Mouse (Mus musculus): ENCODE measurements around the gene Npc1l1. TPM values are rescaled to one million over a fixed set of nuclear protein-coding genes. Genes with fewer than 3 reads are reported as not detected.

Npc1l1 gene
- polyA plus RNA-seq, 1 experiment from 2014 or later = not detected

DNA sequence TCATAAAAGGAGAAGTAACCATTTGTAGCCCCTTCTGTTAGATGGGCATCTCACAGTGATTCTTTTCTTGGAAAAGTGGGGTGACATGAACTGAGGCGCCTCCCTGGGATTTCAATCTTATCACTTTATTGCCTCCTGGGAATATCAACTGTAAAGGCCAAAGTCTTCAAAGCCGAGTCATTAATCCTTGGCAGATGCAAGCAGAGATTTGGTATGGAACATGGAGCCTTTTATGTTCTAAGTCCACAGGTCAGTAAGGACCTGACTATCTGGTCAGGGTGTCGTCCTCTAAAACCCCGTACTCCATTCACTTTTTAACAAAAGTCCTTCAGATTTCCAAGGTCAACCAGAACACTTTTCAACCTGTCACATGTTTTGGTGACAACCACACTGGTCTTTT, 22.9 kb upstream of the Npc1l1 start:
- no peak overlapping the region for H3K4me3 ChIP-seq
- 89% methylated on average over 4 of the region's 4 CpGs for WGBS
- H3K36me3 ChIP-seq = peaks cover 1% of the 10 kb centered on the region; the same call in 1 of the 2 replicates
- no peak overlapping the region for H3K9ac ChIP-seq
- H3K27me3 ChIP-seq (replicated peaks) = no peaks in the 10 kb centered on the region
- no peak for ATAC-seq (ENCODE audit: low FRiP score, low read depth)
- no peak overlapping the region for H3K4me2 ChIP-seq (replicated peaks)
- no peaks in the 10 kb centered on the region for H3K9me3 ChIP-seq
- H3K27ac ChIP-seq = no peak overlapping the region
- no peaks in the 10 kb centered on the region for H3K4me1 ChIP-seq

DNA sequence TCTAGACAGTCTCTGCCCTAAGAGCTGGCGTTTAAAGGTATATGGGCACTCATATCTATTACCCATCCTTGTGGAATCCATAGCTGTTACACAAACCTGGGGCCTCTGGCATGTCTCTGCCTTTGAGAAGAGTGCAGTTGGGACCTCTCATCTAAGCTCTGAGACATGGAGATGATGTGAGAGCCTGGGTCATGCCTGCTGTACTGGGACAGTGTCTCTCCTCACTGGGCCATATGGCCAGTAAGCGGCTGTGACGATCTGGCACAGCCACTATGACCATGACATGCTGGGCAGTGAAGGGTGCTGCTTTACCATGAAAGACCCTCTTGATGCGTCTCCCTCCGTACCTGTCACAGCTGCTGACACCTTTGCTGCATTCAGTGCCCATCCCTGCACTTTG, 22.3 kb upstream of the Npc1l1 start:
- no peak overlapping the region for H3K4me2 ChIP-seq (replicated peaks)
- no peak overlapping the region for H3K27ac ChIP-seq
- H3K36me3 ChIP-seq = no peaks in the 10 kb centered on the region
- H3K4me3 ChIP-seq = no peak overlapping the region
- no peak overlapping the region for H3K9ac ChIP-seq
- no peak for ATAC-seq (ENCODE audit: low FRiP score, low read depth)
- H3K27me3 ChIP-seq (replicated peaks) = no peaks in the 10 kb centered on the region
- WGBS = 89% methylated on average over 5 of the region's 5 CpGs
- H3K4me1 ChIP-seq = no peaks in the 10 kb centered on the region
- H3K9me3 ChIP-seq = no peaks in the 10 kb centered on the region

DNA sequence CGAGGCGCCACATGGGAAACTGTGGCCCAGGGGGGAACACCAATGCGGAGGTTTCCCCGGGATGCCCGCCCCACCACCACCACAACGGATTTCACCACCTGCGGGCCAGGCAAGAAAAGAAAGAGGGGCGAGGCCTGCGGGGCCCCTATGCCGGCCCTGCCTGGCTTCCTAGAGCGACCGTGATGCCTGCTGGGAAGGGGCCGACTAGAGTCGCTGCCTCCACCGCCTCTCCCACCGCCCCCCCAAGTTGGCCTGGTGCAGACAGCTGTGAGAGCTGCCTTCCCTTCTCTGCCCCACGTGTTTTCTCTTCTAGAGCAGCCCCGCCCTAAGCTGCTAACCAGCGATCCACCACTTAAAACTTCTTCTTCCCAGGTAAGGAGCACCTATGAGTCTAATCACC, 14.8 kb upstream of the Npc1l1 start:
- WGBS = 60% methylated on average over 19 of the region's 19 CpGs
- H3K27ac ChIP-seq = no peak overlapping the region
- H3K36me3 ChIP-seq = no peaks in the 10 kb centered on the region
- H3K9me3 ChIP-seq = no peaks in the 10 kb centered on the region
- H3K4me1 ChIP-seq = no peaks in the 10 kb centered on the region
- no peak overlapping the region for H3K4me2 ChIP-seq (replicated peaks)
- no peaks in the 10 kb centered on the region for H3K27me3 ChIP-seq (replicated peaks)
- no peak for ATAC-seq (ENCODE audit: low FRiP score, low read depth)
- H3K4me3 ChIP-seq = no peak overlapping the region
- no peak overlapping the region for H3K9ac ChIP-seq

DNA sequence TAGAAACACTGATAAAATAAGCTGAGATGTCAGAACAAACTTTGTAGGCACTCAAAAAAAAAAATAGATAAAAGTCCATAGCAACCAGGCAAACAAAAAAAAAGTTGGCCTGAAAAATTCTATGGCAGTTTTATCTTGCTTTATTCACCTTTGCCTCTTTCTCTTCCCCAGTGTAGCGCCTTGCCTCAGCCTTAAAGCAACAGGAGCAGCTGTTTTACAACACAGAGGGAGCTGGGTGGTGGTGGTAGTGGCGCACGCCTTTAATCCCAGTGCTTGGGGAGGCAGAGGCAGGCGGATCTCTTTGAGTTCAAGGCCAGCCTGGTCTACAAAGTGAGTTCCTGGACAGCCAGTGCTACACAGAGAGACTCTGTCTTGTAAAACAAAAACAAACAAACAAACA, 3.1 kb upstream of the Npc1l1 start:
- Histone ChIP-seq H3K36me3 (no peaks in the 10 kb centered on the region), H3K4me1 (no peaks in the 10 kb centered on the region), H3K9me3 (peaks cover 8% of the 10 kb centered on the region; the same call in 1 of the 2 replicates), H3K9ac (no peak overlapping the region), H3K27ac (no peak overlapping the region), H3K4me2 (replicated peaks) (no peak overlapping the region), H3K27me3 (replicated peaks) (no peaks in the 10 kb centered on the region), H3K4me3 (no peak overlapping the region)
- WGBS = 84% methylated on average over 4 of the region's 4 CpGs
- ATAC-seq (ENCODE audit: low FRiP score, low read depth) = no peak

DNA sequence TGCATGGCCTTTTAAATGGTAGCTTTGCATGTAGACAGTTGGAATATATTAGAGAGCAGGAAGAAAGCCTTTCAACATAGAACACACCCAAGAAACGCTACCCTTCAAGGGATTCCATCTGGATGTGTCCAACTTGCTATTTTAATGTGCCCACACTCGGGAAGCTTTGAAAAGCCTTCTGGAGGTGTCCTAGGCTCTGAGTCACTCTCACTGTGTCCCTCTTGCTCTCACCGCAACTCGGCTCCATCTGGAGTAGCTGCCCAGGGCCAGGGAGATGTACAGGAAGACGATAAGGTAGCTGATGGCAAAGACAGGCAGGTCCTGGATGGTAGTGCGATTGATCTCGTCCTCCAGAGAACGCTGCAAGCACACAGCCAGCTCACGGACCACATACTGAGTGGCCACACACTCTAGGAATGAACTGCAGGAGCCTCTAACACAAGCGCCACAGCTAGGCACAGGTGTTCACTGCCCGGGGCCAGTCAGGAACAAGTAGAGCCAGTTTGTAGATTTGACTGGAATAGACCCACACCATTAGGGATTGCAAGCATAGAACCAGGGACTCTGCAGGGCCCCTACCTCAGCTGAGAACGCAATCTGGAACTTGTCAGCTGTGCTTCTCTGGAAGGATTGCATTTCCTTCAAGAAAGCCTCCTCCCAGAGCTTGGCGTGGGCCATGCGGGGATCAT, 5.3 kb downstream of the Npc1l1 start:
- Histone ChIP-seq H3K36me3 (no peaks in the 10 kb centered on the region), H3K4me2 (replicated peaks) (no peak overlapping the region), H3K27ac (no peak overlapping the region), H3K27me3 (replicated peaks) (no peaks in the 10 kb centered on the region), H3K9me3 (no peaks in the 10 kb centered on the region), H3K4me3 (no peak overlapping the region), H3K4me1 (no peaks in the 10 kb centered on the region), H3K9ac (no peak overlapping the region)
- no peak for ATAC-seq (ENCODE audit: low FRiP score, low read depth)
- WGBS = 87% methylated on average over 14 of the region's 14 CpGs

DNA sequence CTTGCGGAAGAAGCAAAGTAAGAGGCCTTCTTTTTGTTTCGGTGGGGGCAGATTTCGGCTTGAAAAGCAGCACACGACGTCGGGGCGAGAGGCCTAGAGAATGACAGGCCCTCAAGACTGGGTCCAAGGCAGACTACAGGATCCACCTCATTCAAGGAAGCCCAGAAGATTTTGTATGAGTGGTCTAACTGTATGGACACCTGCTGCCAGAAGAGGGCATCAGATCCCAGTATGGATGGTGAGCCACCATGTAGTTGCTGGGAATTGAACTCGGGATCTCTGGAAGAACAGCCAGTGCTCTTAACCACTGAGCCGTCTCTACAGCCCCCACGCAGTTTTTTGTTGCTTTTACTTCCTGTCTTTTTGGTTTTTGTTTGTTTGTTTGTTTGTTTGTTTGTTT, 7.8 kb downstream of the Npc1l1 start:
- 90% methylated on average over 10 of the region's 10 CpGs for WGBS
- no peak for ATAC-seq (ENCODE audit: low FRiP score, low read depth)
- Histone ChIP-seq H3K4me1 (no peaks in the 10 kb centered on the region), H3K27me3 (replicated peaks) (no peaks in the 10 kb centered on the region), H3K27ac (no peak overlapping the region), H3K4me2 (replicated peaks) (no peak overlapping the region), H3K9ac (no peak overlapping the region), H3K9me3 (no peaks in the 10 kb centered on the region), H3K36me3 (no peaks in the 10 kb centered on the region), H3K4me3 (no peak overlapping the region)

DNA sequence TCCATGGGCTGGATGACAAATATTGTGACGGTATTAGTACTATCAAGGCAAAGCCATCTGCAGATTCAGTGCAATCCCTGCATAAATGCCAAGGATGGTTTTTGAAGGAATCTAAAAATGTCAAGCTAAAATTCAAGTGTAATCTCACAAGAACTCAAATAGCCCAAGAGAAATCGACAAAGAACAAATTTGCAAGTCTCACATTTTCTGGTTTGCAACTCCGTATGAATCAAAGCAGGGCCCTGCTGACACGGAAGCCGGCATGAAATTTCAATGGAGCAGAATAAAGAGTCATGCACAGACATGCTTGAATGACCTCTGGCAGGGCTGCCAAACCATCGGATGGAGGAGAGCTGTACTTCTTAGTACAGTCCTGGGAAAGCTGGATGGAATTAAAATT, 10.0 kb downstream of the Npc1l1 start:
- H3K9me3 ChIP-seq = no peaks in the 10 kb centered on the region
- H3K4me1 ChIP-seq = no peaks in the 10 kb centered on the region
- no peak overlapping the region for H3K4me2 ChIP-seq (replicated peaks)
- no peaks in the 10 kb centered on the region for H3K36me3 ChIP-seq
- H3K9ac ChIP-seq = no peak overlapping the region
- 84% methylated on average over 6 of the region's 6 CpGs for WGBS
- ATAC-seq (ENCODE audit: low FRiP score, low read depth) = no peak
- H3K4me3 ChIP-seq = no peak overlapping the region
- H3K27ac ChIP-seq = no peak overlapping the region
- no peaks in the 10 kb centered on the region for H3K27me3 ChIP-seq (replicated peaks)

DNA sequence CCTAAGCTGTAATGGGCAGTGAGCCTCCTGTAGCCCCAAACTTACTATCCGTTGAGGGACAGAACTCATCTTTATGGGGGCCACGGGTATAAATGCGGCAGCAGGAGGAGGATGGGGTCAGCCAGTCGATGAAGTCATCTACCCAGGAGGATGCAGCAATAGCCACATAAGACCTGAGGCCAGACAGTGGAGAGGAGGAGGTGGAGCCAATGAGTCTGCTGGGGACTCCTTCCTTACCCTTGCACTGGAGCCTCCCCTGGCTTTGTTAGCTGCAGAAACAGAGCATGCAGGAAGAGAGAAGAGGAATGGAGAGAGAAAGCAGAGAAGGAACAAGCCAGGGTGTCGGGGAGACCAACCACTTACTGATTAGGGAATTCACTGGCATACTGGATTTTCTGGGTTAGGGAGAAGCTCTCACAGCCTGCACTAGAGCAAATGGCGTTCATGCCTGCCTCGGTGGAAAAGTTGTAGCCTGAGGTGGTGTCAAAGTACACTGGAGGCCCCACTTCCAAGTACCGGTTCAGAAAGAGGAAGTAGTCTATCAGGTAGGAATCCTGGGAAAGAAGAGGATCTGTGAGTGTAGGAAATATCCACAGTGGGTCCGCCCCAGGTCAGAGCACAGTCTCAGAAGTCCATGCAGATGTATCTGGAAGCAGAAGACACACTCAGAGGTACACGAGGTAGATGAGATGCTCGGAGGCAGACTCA, 11.6 kb downstream of the Npc1l1 start:
- WGBS = 82% methylated on average over 11 of the region's 11 CpGs
- Histone ChIP-seq H3K27ac (no peak overlapping the region), H3K4me3 (no peak overlapping the region), H3K9me3 (no peaks in the 10 kb centered on the region), H3K27me3 (replicated peaks) (no peaks in the 10 kb centered on the region), H3K4me1 (no peaks in the 10 kb centered on the region), H3K36me3 (no peaks in the 10 kb centered on the region), H3K9ac (no peak overlapping the region), H3K4me2 (replicated peaks) (no peak overlapping the region)
- no peak for ATAC-seq (ENCODE audit: low FRiP score, low read depth)

DNA sequence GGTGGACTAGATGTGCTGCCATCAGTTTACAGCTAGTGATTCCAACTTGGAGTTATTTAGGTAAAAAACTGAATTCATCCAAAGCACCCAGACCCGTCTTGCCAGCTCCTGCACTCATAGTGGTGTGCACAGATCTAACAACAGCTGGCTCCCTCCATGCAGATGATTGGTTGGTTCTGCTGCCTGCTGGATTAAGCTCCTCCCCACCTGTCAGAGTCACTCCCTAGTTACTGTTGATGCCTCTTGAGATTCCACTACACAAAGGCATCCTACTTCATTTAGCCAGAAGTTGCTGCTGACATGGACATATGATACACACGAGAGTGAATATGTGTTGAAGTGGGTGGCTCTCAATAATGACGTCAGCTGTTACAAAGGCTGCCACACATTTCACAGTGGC, 13.1 kb downstream of the Npc1l1 start:
- no peak overlapping the region for H3K4me3 ChIP-seq
- WGBS = 69% methylated on average over 3 of the region's 3 CpGs
- no peaks in the 10 kb centered on the region for H3K9me3 ChIP-seq
- no peaks in the 10 kb centered on the region for H3K27me3 ChIP-seq (replicated peaks)
- H3K4me2 ChIP-seq (replicated peaks) = no peak overlapping the region
- no peaks in the 10 kb centered on the region for H3K4me1 ChIP-seq
- no peak overlapping the region for H3K27ac ChIP-seq
- no peaks in the 10 kb centered on the region for H3K36me3 ChIP-seq
- no peak overlapping the region for H3K9ac ChIP-seq
- no peak for ATAC-seq (ENCODE audit: low FRiP score, low read depth)

DNA sequence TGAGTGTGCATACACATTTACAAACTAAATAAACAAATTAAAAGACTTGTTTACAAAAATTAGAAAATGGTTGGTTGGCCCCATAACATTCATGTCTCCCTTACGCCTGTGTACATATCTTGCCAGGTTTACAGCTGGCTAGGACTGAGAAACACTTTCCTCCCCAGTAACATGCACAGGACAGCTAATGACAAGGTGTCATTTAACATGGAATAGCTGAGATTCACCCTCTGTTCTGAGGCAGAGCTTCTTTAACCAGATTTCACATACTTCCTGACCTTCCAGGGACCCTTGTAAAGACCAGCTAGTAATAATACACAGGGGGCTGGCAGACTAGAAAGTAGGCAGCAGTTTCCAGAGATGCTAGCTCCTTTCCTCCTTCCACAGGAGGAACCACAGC, 21.8 kb downstream of the Npc1l1 start:
- Histone ChIP-seq H3K4me1 (no peaks in the 10 kb centered on the region), H3K27me3 (replicated peaks) (no peaks in the 10 kb centered on the region), H3K9me3 (peaks cover 13% of the 10 kb centered on the region), H3K36me3 (no peaks in the 10 kb centered on the region), H3K4me3 (no peak overlapping the region), H3K9ac (no peak overlapping the region), H3K4me2 (replicated peaks) (no peak overlapping the region), H3K27ac (no peak overlapping the region)
- 96% methylated on average over 1 of the region's 1 CpGs for WGBS
- no peak for ATAC-seq (ENCODE audit: low FRiP score, low read depth)

DNA sequence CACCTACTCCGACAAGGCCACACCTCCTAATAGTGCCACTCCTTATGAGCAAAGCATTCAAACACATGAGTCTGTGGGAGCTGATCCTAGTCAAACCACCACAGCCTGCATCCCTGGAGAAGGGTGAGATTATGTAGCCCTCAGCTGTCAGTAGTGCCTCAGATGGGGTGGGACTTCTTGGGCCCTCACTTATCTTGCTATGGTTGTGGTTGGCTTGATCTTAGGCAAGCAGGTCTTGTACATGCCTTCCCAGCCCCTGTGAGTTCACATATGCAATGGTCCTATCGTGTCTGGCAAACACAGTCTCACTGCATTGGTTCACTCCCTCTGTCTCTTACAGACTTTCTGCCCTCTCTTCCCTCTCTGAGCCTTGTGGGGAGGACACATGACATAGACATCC, 22.9 kb downstream of the Npc1l1 start:
- no peaks in the 10 kb centered on the region for H3K4me1 ChIP-seq
- WGBS = 72% methylated on average over 2 of the region's 2 CpGs

DNA sequence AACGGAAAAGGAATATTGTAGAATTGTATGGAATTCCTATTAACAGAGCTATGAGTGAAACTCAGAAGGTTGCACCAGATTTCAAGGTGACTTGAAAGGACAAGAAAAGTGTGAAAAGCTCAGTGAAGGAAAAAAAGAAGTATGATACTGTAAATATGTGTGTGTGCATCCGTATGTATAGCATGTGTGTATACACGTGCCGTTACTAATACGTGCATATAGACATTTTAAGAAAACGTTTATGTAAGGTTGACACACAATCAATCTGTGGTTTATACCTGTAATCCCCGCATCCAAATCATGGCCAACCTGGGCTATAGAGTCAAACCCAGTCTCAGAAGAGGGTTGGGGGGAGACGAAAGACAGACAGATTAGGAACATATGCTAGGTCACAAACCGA, 29.4 kb downstream of the Npc1l1 start:
- H3K36me3 ChIP-seq = peaks cover 3% of the 10 kb centered on the region; the same call in 1 of the 2 replicates
- no peaks in the 10 kb centered on the region for H3K27me3 ChIP-seq (replicated peaks)
- peak; percentile 45; the same call in 1 of the 2 replicates for ATAC-seq (ENCODE audit: low FRiP score, low read depth)
- WGBS = 24% methylated on average over 9 of the region's 9 CpGs
- peaks cover under 1% of the 10 kb centered on the region; the same call in 1 of the 2 replicates for H3K9me3 ChIP-seq
- H3K27ac ChIP-seq = peak overlapping the region; percentile 84; the same call in 1 of the 2 replicates
- H3K9ac ChIP-seq = peak overlapping the region; percentile 82
- H3K4me2 ChIP-seq (replicated peaks) = peak overlapping the region; percentile 91
- peaks cover 13% of the 10 kb centered on the region for H3K4me1 ChIP-seq
- H3K4me3 ChIP-seq = peak overlapping the region; percentile 86

More for the DNA sequence above, 22.9 kb downstream of the Npc1l1 start:
- H3K27me3 ChIP-seq (replicated peaks) = no peaks in the 10 kb centered on the region
- H3K9me3 ChIP-seq = peaks cover 13% of the 10 kb centered on the region
- H3K36me3 ChIP-seq = no peaks in the 10 kb centered on the region
- no peak overlapping the region for H3K4me2 ChIP-seq (replicated peaks)
- ATAC-seq (ENCODE audit: low FRiP score, low read depth) = no peak
- H3K9ac ChIP-seq = no peak overlapping the region
- H3K27ac ChIP-seq = no peak overlapping the region
- H3K4me3 ChIP-seq = no peak overlapping the region

Data from neural tube, embryonic 12.5 days (tissue).